Mouse (Mus musculus) ES-Bruce4 (cell line): ENCODE data around the gene Prkcsh.

Experiments
- CTCF ChIP-seq: IDR thresholded peaks from one replicate; pipeline ENCODE4 v1.8.1; 2011; ENCODE audit warnings: low read depth, low read length
- EP300 ChIP-seq: IDR thresholded peaks from 2 replicates; pipeline ENCODE4 v1.6.1; 2011; ENCODE audit warnings: low read depth, low read length; ENCODE audit not compliant: insufficient read depth
- POLR2A ChIP-seq: IDR thresholded peaks from one replicate; pipeline ENCODE4 v1.8.1; 2011; ENCODE audit warnings: low read length; ENCODE audit not compliant: insufficient read depth

- TF ChIP-seq CTCF: no peak
- peak; percentile 23; the same call in 1 of the 2 replicates for TF ChIP-seq EP300
- no peak for TF ChIP-seq POLR2A
These were observed 24.0 kb upstream of the Prkcsh start for GRCm38 (mm10) chr9:21978398-21979128.
